Mouse (Mus musculus) cerebellum, adult 9-10 months (tissue): ENCODE results near the gene Wipf3.
A peak's percentile ranks its signal among the peaks of the same experiment; 100 is the strongest.

Experiments
- DNase-seq: peaks from one replicate; pipeline ENCODE4 v3.0.0; 2022

Wipf3 gene

DNA sequence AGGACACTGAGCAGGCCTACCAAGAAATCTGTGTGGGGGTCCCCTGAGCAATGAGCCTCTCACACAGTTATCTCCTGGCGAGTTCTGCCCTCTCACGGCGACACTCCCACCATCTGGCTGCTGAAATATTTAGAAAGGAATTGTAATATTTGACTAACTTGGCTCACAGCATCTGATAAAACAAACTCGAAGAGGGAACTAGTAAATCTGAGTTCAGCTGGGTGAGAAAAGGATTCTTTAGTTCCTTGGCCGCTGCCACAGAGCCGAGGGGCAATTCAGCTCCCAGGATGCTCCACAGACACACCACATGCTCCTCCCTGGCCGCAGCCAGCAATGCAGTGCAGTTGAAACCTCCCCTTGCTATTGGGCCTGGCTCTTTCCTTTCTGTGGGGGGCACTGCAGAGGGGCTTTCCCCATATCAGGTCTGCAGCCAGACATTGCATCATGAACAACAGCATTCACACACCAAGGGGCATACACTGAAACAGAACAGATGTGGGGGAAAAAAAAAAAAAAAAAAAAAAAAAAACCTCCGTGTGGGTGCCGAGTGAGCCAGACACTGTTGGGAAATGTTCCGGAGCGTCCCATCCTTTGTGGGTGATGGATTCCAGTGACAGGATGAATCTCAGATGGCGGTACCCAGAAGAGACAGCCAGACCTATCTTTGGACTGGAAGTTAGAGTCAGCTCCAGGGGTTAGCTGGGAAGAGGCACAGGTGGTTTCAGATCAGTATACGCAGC is 3.6 kb downstream of the Wipf3 start:
- DNase-seq, result peak; percentile 19

DNA sequence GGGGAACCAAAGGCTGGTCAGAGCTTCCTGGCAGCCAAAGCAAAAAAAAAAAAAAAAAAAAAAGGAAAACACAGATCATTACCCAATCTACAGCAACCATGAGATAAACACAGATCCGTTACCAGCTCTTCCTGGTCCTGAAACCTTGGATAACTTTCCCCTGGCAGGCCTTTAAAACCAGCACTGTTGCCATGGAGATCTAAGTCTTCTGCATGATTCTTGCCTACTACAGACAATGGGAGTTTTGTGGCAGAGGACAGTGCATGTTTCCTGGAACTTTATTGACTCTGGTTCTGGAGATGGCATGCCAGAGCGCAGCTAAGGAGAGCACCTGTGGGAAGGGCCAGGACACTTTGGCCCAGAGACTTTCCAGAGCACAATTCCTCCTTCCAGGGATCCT is 4.8 kb downstream of the Wipf3 start:
- DNase-seq, result peak; percentile 12

DNA sequence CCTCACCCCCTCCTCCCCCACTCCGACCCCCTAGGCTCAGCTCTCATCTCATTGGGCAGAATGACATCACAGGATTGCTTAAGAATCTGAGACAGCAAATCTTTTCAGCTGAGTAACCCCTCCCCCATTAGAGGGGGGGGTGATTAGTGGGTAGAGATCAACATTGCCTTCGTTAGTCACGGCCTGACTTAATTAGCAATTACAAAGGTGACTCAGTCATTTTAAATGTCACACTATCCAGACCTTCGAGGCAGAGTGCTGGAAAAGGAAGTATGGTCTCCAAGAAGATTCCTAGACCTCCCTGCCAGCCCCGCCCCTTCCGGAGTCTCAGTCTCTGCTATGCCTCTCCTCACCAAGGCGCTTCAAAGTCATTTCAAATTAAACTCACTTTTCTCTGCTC is 6.3 kb downstream of the Wipf3 start:
- no peak for DNase-seq

DNA sequence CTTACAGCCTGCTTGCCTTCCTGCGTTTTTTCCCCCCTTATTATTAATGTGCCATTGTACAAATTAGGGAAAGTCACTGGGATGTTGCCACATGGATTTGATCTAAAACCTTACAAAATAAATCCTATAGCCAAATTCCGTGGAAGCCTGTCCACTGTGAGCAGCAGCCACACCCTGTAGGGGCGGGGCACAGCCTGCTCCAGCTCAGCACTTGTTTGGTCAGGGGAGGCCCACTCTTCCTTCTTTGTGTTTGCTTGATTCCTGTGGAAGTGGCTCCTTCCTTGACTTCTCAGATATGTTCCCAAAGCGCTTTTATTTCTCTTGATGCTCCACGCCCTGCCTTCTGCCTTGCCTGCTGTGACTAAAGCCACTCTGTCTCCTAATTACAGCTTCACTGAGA is 6.9 kb downstream of the Wipf3 start:
- DNase-seq, result no peak

DNA sequence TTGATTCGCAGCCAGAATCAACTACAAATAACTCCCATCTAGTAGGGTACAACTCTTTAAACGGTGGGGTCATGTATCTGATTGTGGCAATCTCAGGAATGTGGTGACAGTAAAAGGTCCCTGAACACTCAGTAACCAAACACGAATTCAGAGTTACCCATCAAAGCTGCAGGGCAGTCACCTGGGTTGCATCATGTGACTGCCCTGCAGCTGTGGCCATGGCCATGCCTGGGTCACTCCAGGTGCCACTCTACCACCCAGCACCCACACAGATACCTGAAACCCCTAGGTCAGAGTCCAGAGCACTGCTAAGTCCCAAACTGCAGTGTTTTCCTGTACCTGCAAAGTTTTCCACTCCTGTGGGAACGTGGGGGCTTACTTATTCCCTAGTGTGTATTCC is 9.1 kb downstream of the Wipf3 start:
- no peak for DNase-seq

DNA sequence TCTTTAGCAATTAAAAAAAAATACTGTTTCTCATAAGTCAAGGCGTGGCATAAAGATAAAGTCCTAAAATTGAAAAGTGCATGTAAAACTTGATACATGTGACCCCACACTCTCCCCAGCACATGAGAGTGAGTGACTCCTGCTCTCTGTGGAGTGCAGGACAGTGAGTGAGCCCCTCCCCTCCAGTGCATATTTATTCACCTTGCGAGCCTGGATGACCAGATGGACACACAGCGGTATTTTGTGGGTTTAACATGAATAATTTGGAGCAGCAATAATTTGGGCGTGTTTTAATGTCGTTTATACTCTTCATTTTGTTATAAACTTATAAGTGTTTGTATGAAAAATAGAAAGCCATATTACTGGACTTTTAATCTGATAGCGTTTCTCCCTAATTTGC is 11.3 kb downstream of the Wipf3 start:
- DNase-seq, result peak; percentile 71

DNA sequence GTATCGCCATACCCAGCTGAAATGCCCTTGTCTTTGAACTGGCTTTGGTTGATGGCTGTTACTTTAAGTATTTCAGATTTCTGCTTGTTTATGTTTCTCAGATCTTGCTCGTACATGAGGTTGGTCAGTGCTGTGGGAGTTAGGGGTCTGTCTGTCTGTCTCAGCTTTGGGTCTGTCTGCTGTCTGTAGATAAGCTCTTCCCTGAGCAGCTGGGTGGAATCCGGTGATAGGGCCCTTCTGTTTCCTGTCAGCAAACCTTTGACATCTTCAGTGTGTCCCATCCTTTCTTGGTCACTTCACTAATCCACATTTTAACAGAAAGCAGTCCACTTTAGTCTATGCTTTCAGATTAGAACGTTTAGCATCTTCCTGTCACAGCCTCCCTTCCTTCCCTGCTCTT is 14.3 kb downstream of the Wipf3 start:
- no peak for DNase-seq

DNA sequence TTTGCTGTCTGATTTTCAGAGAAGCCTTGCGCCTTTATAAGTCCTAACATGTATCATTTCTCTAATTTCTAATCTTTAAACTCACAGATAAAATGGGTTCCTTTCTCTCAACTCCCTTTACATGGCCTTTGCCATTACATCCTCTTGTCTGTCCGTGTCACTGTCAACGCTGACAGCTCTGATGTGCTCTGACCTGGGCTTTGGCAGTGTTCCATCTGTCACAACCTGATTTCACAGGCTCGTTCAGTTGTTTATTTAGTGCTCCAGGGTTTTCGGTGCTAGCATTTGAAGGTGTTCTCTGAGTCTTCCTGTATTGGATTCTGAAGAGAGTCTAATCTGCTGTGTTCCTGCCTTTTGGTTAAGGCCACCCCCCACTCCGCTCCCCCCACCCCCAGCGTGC is 14.7 kb downstream of the Wipf3 start:
- DNase-seq, result no peak

DNA sequence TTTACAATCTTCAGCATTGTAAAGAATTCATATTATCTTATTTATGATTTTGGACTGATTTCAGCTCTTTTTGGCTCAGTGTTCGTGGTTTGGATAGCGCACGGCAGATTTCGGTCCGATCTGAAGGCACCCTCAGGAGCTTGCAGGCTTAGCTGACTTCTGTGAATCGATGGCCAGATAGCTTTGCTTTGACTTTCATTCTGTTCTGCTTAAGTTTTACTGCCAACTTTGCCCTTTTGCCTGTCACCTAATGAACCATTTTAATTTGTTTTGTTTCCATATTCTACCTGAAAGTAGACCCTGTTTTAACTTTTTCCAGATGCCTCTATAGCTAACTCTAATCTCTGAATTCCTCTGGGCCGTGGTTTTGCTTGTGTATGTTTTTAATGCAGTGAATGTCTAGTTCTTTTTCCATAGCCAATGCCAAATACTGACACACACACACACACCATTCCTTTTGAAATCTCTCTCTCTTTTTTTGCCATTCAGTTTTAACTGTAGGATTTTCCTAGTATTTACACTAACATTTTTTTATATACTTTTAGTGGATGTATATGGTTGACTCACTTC is 15.9 kb downstream of the Wipf3 start:
- DNase-seq, result no peak

DNA sequence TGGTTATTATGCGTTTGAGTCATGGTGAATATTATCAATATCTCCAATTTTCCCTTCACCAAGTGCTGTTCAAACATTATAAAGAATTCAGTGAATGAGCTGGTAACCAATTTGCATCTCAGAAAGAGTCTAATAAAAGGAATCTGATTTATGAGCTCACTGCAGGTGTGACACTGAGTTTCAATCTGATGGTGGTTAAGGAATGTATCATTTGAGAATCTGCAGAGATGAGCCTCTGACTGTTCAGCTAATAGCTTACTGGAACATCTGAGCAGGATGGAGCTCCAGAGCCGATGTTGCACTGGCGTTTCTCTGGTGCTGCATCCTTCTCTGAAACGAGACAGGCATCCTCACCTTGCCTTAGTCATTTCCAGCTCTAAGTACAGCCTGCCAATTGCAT is 17.9 kb downstream of the Wipf3 start:
- DNase-seq, result no peak

DNA sequence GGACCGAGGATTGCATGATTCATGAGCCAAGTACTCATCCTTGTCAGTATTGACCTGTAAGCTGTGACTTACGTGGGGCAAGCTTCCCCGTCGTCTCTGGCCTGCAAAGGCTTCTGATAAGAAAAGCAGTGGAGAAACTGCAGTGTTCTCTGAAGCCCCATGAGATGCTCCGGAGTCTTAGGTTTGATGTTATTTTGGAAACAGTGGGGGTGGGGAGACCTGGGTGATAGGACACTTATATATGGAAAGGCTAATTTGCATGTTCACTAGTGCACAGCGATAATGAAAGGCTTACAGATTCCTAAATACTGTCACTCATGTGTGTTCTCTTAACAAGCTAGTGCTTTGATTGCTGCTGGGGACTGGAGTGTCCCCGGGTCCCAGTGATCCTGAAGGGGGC is 30.3 kb downstream of the Wipf3 start:
- DNase-seq, result no peak

DNA sequence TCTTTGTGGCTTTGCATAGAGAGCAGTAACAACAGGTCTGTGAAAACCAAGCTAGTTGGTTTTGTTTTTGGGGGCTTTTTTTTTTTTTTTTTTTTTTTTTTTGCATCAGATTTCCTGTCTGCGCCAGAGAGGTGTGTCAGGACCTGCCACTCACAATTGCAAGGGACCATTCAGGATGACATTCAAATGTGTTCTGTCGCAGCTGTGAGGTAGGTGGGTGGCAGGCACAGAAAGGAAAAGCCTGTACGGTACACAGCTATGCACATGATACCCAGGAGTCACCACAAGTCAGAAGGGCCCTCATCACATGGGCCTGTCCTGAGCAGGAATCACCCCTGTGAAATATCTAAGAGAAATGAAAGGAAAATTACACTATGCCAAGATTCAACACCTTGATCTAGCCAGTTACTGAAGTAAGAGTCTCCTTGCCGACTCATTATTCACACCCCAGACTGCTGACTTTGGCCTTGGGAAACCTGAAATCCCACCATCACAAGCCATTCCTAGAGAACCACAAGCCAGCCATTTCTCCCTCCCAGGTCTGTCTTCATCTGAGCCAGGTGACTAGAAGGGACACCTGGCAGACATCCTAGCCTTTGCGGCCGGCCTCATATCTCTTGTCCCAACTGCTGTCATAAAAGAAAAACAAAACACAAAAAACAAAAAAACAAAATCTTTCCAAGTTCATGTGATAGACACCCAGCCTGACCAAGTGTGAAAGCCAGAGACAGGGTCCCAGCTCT is 30.9 kb downstream of the Wipf3 start:
- peak; percentile 65 for DNase-seq

DNA sequence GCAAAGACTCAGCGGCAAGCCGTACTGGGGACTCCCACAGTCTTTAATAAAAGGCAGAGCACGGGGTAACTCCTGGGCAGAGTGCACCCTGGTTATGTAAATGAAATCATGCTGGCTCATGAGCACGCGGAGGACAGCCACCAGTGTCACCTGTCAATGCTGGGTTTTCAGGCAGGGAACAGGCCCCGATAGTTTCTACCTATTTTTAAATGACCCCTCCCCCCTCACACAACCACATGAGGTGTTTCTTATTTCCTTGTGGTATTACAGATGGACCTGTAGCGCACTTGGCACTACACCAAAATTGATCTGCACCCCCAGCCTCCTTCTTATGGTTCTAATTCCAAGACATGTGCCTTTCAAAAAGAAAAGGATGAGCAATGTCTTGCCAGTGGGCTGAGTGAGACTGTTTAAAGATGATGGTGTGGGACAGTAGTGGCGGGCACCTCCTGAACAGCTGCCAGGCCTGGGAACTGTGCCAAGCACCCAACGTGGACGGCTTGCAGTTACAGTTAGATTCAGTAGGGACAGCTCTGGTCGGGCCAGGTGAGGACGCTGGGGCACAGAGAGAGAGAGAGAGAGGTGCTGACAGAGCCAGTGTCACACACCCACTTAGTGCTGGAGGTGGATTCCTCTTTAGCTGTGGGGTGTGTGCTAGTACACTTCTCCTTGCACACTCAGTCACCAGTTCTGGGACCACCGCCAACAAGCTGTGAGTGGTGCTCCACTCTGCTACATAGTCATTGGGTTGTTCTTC is 31.7 kb downstream of the Wipf3 start:
- DNase-seq, result peak; percentile 69

DNA sequence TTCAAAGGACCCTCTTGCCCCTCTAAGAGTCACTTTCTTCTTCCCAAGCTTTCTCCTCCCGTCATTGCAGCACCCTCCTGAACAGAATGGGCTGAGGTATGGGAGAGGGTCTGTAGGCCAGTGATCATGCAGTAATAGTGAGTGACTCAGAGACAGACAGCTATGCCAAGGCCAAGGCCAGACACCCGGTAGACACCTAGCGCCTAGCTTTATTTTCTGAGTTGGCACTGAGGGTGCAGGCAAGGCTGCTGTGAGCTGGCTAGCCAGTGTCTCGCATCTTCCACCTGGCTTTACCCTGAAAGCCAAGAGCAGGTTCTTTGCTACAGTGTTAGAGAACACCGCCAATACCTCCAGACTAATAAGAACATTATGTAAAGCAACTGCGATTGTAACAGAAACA is 33.4 kb downstream of the Wipf3 start:
- no peak for DNase-seq

DNA sequence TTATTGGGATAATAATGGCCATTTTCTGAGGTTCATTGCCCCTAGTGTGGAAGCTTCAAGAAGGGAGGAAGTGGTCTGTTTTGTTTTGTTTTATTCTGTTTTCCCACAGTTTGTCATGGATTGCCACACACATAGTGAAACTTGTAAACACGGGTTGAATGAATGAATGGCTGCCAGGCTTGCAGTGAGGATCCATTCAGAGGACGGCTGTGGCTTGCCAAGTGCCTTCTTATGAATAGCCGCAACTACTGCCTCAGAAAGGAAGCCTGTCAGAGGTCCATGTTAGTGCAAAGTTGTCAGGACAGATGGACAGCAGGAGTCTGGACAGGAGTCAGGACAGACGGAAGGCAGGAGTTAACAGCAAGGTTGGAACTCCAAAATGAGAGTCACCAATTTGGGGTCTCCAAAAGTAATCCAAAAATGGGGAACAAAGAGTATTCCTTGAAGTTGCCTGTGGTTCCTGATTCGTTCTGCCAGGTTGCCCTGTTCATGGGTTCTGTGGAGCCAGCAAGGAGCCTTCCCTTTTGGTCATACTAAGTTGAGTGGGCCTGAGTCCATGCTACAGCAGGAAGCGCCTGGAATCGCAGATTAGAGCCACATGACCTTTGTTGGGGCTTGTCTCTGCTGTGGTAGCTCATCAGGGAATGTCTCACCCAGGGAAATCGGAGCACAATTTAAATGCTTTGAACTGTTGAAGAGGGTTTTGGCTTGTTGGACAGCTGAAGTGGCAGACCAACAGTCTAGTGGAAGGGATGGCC is 34.5 kb downstream of the Wipf3 start:
- peak; percentile 67 for DNase-seq

DNA sequence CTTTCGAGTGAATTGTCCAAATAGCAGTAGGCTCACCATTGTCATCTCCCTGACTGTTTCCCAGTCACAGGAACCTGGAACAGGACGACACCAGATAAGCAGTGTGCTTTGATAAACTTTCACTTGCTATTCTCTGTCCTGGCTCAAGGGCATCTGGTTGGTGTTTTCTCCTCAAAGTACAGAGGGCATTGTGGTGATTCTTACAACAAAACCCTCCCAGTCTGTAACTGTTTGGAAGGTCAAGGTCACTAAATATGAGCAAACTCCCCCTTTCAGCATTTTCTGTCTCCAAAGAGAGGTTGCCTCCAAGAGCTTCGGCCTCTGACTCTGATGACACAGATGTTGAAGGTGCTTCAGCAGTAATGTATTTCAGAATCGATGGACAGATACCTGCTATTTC is 35.5 kb downstream of the Wipf3 start:
- DNase-seq, result no peak

DNA sequence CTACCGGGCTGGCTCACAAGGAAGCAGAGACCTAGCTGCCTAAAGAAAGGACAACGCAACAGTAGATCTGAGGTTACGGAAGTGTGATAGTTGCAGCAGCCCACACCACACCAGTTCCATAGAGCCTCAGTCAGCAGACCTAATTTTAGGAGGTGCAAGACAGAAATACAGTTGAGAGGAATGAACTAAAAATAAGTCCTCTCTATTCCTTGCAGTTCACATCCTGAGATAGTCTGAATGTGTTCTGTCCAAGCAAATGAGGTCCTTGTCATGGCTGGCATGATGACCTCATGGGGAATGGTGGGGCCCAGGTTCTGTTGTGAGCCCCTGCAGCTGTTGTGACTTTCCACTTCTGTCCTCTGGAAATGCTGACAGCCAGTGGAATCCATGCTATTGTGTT is 38.0 kb downstream of the Wipf3 start:
- DNase-seq, result no peak

DNA sequence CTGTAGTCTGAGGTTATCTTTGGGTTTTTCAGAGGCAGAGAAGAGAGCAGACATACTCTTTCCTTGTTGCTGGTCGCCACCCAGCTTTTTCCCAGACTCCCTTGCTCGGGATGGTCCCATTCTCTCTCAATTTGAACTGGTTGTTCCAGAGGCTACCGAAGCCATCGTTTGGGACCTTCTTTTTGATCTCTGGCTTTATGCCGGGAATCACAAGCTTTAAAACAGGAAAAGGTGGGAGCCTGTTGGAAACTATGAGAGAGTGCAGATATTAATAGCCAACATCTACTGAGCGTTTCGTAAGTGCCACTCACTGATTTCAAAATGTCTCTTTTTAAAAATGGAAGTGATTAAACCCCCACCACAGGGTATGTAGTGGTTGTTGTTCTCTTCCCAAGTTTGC is 42.5 kb downstream of the Wipf3 start:
- DNase-seq, result no peak

DNA sequence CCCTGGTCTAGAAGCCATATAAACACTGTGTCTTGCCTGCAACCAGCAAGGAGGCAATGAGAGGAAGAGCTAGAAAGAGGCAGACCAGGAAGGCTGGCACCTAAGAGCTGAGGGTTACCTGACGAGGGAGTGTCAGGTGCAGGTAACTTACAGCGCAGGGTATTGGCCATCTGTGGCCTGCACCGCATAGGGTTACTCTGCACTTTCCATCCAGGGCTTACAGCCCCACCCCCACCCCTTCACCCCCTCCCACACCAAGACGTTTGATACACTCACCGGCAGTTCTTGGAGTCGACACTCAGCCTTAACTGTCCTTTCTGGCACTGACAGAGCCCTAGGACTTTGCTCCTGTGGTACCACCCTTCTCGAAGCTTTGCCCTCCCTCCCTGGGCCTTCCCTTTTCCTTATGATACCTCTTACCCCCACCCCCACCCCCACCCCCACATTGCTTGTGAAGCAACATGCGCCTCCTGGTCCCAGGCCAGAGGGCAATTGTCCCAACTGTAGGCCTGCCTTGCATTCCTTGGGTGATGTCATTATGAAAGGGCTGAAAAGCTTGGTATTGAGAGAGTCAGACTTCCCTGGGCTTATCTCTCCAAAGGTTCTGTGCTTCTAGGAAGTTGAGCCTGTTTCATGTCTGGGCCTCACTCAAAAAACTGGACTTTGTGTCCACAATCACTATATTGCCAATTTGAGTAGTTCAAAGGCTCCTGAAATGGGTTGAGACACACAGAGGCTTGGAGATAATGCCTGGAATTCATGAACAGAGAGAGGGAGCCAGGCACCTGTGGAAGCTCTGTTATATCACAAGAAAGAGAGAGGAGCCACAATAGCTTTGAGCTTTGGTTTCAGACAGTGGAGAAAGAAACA is 43.7 kb downstream of the Wipf3 start:
- no peak for DNase-seq

DNA sequence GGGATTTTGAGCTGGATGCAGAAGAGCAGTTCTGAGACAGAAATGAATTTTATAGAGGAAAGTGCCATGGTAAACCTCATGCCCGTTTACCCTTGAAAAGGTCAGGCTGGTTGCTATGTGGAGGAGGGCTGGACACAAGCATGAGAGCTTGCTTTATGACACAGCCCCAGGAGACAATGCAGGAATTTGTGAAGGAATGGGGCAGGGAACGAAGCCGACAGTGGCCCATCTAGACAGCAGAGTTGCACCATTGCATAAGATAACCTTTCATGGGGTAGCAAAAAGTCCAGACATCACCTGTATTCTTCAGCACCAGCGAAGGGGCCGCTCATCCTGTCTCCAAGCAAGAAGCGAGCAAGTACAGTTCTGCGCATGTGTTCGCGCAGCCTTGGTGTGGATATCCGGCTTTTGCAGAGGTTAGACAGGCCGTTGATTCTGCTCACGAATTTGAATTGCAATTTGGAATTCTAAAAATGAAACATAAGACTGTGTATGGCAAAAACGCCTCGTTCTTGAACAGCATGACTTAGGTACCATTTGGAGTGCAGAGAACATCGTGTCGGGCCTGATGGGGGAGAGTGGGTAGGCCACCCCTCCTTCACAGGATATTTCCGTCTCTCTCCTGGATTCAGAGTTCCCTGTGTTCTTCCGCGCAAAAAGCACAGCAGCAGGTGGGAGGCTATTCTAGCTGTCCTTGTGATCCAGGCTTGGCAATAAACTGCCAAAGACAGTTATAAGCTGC is 46.7 kb downstream of the Wipf3 start:
- no peak for DNase-seq
